Mouse (Mus musculus) T-helper 1 cell (primary cell): Measurements from ENCODE around the gene Hacd2.

Experiments used
- in situ Hi-C: fragments of 300-600 bp; cut with MboI, MseI; formaldehyde crosslinking; loops from one replicate; pipeline ENCODE4 v1.15.1; 2025; ENCODE audit warnings: high pct_unique_total_duplicates

Hacd2 gene

GRCm38 (mm10) chr16:35054432-35055193 lies 32.4 kb downstream of the Hacd2 start:
- in situ Hi-C loops, result no loop called here

- in situ Hi-C loops, result no loop called here
These were observed 32.9 kb downstream of the Hacd2 start for GRCm38 (mm10) chr16:35055194-35055506.

DNA sequence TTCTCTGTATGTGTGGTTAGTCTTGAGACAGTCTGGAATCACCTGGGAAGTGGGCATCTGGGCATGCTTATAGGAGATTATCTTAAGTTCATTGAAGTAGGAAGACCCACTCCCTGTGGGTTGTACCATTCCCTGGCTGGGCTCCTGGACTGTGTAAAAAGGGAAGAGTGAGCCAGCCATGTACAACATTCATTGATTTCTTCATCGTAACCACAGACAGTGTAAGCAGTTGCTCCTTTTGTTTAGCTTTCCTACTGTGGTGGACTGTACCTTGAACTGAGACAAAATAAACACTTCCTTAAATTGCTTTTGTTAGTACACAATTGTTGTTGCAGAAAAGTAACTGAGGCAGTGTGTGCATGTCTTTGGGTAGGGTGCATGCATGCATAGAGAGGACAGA lies 33.6 kb downstream of the Hacd2 start:
- in situ Hi-C loops, result no loop called here

DNA sequence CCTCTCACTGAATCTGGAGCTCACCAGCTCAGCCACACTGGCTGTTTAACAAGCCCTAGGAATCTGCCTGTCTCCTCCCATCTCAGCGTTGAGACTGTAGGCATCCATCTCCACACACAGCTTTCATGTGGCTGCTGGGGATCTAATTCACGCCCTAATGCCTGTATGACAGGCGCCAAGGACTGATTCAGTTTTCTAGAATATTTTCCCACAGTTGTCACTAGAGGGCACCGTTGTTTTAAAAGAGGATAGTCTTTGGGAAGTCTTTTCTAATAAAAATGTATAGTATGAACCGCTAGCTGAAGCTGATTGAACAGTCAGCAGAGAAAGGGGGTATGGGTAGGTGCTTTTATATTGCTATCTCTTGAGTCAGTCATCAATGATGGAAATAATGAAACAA lies 34.1 kb downstream of the Hacd2 start:
- in situ Hi-C loops, result no loop called here

- in situ Hi-C loops, result no loop called here
These were observed 34.6 kb downstream of the Hacd2 start for GRCm38 (mm10) chr16:35056786-35057185.

DNA sequence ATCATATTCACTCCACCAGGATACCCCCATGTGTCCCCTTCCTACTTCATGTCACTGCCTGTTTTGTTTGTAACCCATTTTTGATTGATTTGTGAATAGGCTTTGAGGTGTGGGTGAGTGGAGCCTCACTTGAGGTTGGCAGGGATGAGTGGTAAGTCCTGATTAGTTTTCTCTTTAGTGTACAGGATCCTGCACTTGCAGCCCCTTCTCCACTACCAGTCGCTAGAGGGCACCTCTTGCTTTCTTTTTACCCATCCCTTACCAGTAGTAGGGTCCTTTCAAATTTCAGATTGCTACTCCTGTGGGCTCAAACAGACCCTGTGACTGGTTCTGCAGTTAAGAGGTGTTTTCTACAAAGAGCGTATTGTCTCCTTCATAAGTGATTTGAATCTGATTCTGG lies 38.8 kb downstream of the Hacd2 start:
- in situ Hi-C loops, result no loop called here

DNA sequence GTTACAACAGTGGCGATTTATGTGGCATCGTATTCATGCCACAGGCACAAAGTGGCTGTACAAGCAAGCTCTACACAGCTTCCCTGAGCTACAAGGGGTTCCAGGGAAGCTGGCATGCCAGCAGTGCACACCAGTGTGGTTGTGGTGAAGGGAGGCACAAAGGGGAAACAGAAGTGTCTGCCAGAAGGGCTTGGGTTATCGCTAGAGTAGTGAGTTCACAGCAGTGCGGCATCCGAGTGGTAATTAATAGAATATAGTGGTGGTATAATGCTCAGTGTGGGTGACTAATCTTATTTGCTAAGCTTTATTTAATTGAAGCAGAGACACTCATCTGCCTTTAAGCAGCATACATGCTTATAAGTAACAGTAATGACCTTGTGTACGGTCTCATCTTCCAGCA lies 43.5 kb downstream of the Hacd2 start:
- in situ Hi-C loops, result no loop called here

- in situ Hi-C loops, result no loop called here
These were observed 44.9 kb downstream of the Hacd2 start for GRCm38 (mm10) chr16:35067095-35067494.

GRCm38 (mm10) chr16:35067631-35068030 lies 45.4 kb downstream of the Hacd2 start:
- in situ Hi-C loops, result no loop called here

DNA sequence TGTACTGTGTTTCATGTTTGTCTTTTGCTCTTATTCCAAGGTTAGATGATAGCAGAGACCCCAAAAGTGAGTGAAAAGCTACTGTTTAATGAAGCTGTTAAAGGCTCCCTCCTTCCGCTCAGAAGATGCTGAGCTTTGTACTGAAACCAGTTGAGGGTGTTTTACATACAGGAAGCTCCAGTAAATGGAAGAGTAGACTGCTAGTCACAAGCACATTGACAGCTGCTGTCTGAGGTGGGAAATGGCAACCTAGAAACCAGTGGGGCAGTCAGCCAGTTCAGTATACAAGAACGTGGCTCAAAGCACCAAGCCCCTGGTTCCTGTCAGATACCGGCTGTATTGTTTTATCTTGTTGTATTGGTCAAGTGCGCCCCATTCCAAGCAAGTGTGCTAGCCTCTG lies 46.7 kb downstream of the Hacd2 start:
- in situ Hi-C loops, result no loop called here

DNA sequence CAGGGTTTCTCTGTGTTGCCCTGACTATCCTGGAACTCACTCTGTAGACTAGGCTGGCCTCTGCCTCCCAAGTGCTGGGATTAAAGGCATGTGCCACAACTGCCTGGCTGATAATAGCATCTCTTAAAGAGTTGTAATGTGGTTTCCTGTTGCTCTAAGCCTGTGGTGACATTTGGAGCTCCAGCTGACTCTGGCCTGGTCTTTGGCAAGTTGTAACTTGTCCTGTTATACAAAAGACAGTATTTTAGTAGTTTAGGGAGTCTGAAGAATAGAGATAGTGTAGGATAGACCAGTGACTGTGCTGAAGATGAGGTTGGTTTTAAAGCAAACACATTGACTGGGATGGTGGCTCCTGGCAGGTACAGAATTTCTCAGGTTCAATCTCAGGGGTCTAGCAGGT lies 52.2 kb downstream of the Hacd2 start:
- in situ Hi-C loops, result no loop called here

GRCm38 (mm10) chr16:35075643-35076042 lies 53.4 kb downstream of the Hacd2 start:
- in situ Hi-C loops, result no loop called here

- in situ Hi-C loops, result no loop called here
These were observed 71.3 kb downstream of the Hacd2 start for GRCm38 (mm10) chr16:35093500-35093899.

DNA sequence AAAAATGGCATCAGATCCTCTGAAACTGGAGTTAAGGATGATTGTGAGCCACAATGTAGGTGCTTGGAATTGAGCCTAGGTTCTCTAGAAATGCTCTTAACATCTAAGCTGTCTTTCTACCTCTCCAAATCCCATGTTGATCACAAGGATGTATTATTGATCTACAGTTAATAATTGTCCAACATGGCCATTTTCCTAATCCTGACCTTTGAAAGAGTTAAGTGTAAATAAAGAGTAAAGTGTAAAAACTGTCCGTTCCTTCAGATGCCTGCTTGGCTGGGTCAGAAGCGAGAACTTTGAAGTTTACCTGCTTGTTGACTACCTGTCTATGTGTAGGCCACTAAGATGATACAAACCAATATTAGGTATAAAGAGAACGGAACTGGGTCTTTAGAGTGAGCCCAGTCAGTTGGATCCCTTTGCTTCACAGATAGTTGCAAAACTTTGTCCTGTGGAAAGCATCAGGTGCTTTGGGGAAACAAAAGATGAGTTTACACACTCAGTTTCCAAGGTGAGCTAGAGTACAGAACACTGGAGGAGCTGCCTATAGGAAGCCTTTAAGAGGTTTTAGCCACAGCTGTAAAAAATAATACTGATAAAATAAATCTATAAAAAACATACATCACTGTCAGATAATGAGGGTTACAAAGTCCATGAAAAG lies 75.8 kb downstream of the Hacd2 start:
- in situ Hi-C loops, result no loop called here

GRCm38 (mm10) chr16:35101751-35102420 lies 79.7 kb downstream of the Hacd2 start:
- in situ Hi-C loops, result no loop called here

DNA sequence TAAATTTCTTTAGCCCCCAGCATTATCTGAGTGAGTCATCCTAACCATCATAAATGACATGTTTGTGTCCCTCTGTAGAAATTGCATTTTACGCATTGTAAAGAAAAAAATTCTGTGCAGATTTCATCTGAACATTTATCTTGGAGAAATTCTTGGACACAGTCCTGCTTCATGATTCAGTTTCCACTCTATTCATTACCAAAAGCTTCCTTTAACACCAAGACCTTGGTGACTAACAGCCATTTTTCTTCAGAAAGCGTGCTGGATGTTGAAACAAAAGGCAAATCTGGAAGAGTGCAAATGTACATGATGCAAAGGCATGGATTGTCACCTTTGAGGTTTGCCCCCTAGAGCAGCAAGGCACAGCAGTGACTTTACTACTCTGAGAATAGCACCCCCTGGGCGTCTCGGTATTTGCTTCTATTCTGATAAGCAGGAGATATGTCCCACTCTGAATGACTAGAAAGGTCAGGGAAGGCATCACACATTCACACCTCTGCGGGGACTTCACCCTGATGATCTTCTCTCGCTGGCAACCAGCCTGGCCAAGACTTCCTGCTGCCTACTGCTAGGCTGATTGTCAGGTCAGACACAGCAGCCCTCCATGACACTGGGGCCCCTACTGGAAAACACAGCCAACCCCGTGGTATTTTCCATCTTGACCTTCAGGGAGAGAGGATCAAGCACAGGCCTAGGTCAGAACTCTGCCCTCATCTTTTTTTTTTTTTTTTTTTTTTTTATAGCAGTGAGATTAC lies 80.8 kb downstream of the Hacd2 start:
- in situ Hi-C loops, result no loop called here

GRCm38 (mm10) chr16:35107985-35108384 lies 85.8 kb downstream of the Hacd2 start:
- in situ Hi-C loops, result no loop called here

- in situ Hi-C loops, result no loop called here
These were observed 86.9 kb downstream of the Hacd2 start for GRCm38 (mm10) chr16:35109156-35109555.

DNA sequence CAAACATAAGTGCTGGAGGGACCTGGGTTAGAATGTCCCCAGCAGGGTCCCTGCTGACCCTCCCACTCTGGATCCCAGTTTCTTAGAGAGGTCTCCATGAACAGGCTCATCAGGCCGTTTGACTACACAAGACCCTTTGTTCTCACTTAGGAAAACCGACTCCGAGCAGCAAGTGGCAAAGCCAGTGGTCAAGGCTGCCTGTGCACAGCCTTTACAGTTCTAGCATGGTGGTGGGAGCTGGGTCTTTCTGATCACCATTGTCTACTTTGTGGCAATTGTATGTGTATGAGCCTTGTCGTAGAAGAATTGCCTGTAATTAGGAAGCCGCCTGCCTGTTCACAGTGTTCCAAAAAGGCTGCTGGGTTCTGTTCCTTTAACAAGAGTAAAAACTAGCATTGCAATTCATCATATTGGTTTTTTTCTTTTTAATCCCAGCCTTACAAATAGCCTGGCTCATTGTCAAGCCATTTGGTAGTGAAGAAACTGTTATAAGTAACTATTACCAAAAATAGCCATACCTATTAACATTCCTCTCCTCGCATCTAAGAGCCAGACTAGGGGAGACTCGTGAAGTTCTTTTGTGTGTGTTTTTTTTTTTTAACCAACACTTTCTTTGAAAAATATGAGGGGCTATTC lies 87.5 kb downstream of the Hacd2 start:
- in situ Hi-C loops, result loop anchor here (5.0 to 10.0 kb wide), 2 partner anchors 163 to 515 kb away; no protein-coding TSS in a partner anchor

DNA sequence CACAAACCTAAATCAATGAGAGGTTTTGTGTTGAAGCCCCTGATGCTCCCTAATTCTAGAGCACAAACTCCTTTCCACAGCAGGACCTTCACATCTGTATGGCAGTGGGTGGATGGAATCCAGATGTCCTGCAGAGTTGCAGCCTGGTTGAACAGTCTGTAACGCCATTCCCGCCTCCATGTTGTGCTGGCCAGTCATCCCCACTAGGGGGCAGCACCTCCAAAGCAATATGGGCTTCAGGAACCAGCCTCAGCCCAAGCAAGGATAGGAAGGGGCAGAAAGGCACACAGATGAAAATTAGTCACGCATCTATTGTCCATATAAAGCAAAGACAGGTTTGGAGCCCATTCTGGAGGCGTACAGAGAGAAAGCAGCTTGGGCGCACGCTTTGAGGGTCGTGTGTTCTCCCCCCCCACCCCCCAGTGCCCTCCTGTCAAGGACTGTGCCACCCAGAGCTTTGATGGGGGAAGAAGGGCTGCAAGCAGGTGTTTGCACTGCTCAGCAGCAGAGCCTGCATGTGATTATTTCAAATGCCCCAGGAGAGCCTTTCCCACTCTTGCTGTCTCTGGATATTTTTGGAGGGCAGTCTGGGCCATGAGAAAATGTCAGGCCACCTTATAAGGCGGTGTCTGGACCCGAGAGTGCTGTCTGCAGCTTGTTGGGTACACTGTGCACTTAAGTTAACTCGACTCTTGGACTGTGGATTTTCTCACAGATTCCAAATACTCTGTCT lies 88.3 kb downstream of the Hacd2 start:
- in situ Hi-C loops, result loop anchor here (5.0 to 10.0 kb wide), 2 partner anchors 162 to 514 kb away; no protein-coding TSS in a partner anchor

- in situ Hi-C loops, result loop anchor here (5.0 to 10.0 kb wide), 2 partner anchors 161 to 514 kb away; no protein-coding TSS in a partner anchor
These were observed 89.0 kb downstream of the Hacd2 start for GRCm38 (mm10) chr16:35111143-35111620.
